Mouse (Mus musculus) ES-Bruce4 (cell line): ENCODE results near the gene Ntrk3. TPM values are rescaled to one million over a fixed set of nuclear protein-coding genes. Genes with fewer than 3 reads are reported as not detected.

Experiments used
- H3K27ac ChIP-seq: 2 replicates; pipeline ENCODE4 v1.5.1; 2012; ENCODE audit warnings: low read length, inconsistent platforms; ENCODE audit not compliant: insufficient read depth
- H3K27me3 ChIP-seq: 2 replicates; pipeline ENCODE4 v1.6.1; 2012; ENCODE audit warnings: mild to moderate bottlenecking, low read length, inconsistent platforms; ENCODE audit not compliant: control insufficient read depth, poor library complexity, insufficient read depth, severe bottlenecking
- H3K36me3 ChIP-seq: 2 replicates; pipeline ENCODE4 v1.6.1; 2012; ENCODE audit warnings: inconsistent platforms, mild to moderate bottlenecking, low read length, moderate library complexity; ENCODE audit not compliant: control insufficient read depth, poor library complexity, insufficient read depth, severe bottlenecking
- H3K4me1 ChIP-seq: one replicate; pipeline ENCODE4 v1.8.1; 2011; ENCODE audit warnings: low read length; ENCODE audit not compliant: control insufficient read depth, insufficient read depth
- H3K4me3 ChIP-seq: 2 replicates; pipeline ENCODE4 v1.5.1; 2011; ENCODE audit warnings: low read depth, mild to moderate bottlenecking, low read length
- H3K9ac ChIP-seq: 2 replicates; pipeline ENCODE4 v1.6.1; 2012; ENCODE audit warnings: low read depth, mild to moderate bottlenecking, inconsistent platforms; ENCODE audit not compliant: poor library complexity, severe bottlenecking
- H3K9me3 ChIP-seq: replicated peaks from 2 replicates; pipeline ENCODE4 v1.6.1; 2012; ENCODE audit warnings: mild to moderate bottlenecking, low read length, inconsistent platforms; ENCODE audit not compliant: control insufficient read depth, poor library complexity, insufficient read depth, severe bottlenecking
- CTCF ChIP-seq: IDR thresholded peaks from one replicate; pipeline ENCODE4 v1.8.1; 2011; ENCODE audit warnings: low read depth, low read length
- EP300 ChIP-seq: IDR thresholded peaks from 2 replicates; pipeline ENCODE4 v1.6.1; 2011; ENCODE audit warnings: low read depth, low read length; ENCODE audit not compliant: insufficient read depth
- POLR2A ChIP-seq: IDR thresholded peaks from one replicate; pipeline ENCODE4 v1.8.1; 2011; ENCODE audit warnings: low read length; ENCODE audit not compliant: insufficient read depth
- polyA plus RNA-seq: library from polyadenylated mRNA; stranded (reverse); fragments of >200 nt; gene quantifications from 2 replicates; pipeline ENCODE4 v1.2.4, GENCODE M21; 2011; ENCODE audit warnings: low read depth; ENCODE audit not compliant: missing spikeins, insufficient read depth, insufficient read length

Ntrk3 gene
- polyA plus RNA-seq, 1 experiment, result not detected

DNA sequence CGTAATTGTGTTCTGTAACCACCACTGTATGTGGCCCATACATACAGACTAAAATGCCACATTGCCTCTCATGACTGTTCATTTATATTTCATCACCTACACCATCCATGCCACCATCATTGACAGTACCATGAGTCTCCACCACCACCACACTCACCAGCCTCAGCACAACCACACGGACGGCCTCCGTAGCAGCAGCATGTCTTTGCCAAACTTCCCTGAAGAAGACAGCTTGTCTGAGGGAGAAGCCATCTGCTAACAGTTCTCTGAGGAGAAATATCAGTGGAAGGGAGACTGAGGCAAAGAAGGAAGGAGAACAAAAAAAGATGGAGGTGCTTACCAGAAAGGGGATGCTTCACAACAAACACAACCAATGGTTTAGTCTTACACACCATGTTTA, 15.8 kb downstream of the Ntrk3 start:
- no peaks in the 10 kb centered on the region for H3K9me3 ChIP-seq
- no peaks in the 10 kb centered on the region for H3K36me3 ChIP-seq
- no peak overlapping the region for H3K27ac ChIP-seq
- H3K9ac ChIP-seq, result no peak overlapping the region
- no peaks in the 10 kb centered on the region for H3K27me3 ChIP-seq
- H3K4me1 ChIP-seq, result no peaks in the 10 kb centered on the region
- no peak overlapping the region for H3K4me3 ChIP-seq
- TF ChIP-seq EP300, result no peak
- TF ChIP-seq POLR2A, result no peak
- TF ChIP-seq CTCF, result no peak

DNA sequence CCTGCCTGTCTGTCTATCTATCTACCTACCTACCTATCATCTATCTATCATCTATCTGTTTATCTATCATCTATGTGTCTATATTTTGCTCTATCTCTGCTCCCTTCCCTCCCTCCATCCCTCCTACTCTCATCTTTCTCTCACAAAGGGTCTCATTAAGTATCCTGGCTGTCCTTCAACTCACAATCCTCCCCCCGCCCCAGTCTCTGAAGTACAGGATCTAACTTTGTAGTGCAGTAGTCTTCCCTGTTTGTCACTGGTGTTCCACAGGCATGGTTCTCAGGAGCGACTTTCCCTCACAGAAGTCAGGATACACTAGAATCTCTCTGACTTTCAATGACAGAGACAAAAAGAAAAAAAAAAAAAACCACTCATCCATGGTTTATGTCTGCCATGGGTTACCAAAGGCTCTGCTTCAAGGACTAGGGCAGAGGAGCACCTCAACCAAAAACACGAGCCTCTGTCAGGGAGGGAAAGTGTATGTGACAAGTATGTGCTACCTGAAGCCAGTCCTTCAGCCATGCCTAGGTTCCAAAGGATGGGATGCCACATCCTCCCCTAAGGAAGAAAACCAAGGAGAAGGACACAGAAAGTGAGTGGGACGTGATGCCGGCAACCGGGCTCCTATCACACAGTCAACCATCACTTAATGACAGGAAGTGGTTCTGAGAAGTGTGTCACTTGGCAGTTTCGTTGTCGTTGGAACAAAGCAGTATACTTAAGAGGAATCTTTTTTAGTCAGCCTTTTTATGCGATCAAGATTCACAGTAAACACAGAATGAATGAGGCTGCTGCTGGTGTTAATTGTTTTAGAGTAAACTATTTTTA, 16.6 kb downstream of the Ntrk3 start:
- Histone ChIP-seq H3K27ac (no peak overlapping the region), H3K27me3 (no peaks in the 10 kb centered on the region), H3K36me3 (no peaks in the 10 kb centered on the region)

DNA sequence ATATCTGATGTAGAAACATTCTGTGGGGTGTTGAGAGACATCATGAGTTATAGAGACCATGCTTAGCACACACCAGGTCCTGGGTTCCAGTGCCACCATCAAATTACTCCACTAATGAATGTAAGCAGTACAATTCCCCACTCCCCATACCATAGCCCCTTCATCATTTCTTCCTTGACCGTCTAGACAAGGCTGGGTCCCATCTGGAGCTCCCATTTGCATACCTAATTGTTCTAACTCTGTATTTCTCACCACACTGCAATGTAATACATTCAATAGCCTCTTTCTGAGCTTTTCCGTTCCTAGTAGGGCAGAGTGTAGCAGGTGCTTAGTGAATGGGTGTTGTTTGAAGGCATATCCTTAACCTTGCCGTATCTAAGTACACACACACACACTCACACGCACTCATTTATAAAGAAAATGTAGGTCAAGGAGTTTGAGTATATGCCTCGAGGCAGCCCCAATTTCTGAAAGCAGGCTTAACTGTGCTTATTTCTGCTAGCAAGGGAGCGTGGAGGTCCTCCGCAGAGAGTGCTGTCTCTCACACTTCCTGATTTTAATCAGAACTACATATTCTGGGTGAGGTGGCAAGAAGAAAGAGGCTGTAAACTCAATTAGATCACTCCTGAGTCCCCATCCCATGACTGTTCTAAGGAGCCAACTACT, 17.9 kb downstream of the Ntrk3 start:
- TF ChIP-seq EP300 (no peak), POLR2A (no peak), CTCF (no peak)
- Histone ChIP-seq H3K36me3 (no peaks in the 10 kb centered on the region), H3K4me1 (no peaks in the 10 kb centered on the region), H3K27me3 (no peaks in the 10 kb centered on the region), H3K9me3 (no peaks in the 10 kb centered on the region), H3K27ac (no peak overlapping the region), H3K4me3 (no peak overlapping the region), H3K9ac (no peak overlapping the region)

More for the DNA sequence above, 16.6 kb downstream of the Ntrk3 start:
- no peaks in the 10 kb centered on the region for H3K4me1 ChIP-seq
- TF ChIP-seq CTCF, result no peak
- TF ChIP-seq EP300, result no peak
- TF ChIP-seq POLR2A, result no peak
- no peak overlapping the region for H3K9ac ChIP-seq
- no peak overlapping the region for H3K4me3 ChIP-seq
- H3K9me3 ChIP-seq, result no peaks in the 10 kb centered on the region

DNA sequence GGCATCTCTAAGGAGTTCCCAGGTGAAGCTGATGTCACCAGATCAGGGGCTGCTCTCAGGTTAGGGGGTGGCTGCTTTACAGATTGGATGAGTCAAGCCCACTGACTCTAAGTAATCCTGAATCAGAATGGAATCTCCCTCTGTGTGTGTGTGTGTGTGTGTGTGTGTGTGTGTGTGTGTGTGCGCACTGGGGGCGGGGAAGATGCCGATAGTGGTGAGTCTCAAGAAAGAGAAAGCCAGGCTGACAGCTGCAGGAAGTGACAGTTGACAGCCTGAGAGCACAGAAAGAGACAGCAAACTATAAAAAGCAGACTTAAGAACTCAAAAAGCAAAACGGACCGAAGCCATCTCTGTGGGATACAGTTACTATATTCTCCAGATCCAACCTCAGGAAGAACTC, 18.7 kb downstream of the Ntrk3 start:
- no peaks in the 10 kb centered on the region for H3K4me1 ChIP-seq
- H3K27ac ChIP-seq, result no peak overlapping the region
- H3K27me3 ChIP-seq, result no peaks in the 10 kb centered on the region
- no peaks in the 10 kb centered on the region for H3K36me3 ChIP-seq
- no peak overlapping the region for H3K4me3 ChIP-seq
- H3K9me3 ChIP-seq, result no peaks in the 10 kb centered on the region
- no peak for TF ChIP-seq POLR2A
- no peak for TF ChIP-seq EP300
- TF ChIP-seq CTCF, result no peak
- no peak overlapping the region for H3K9ac ChIP-seq

DNA sequence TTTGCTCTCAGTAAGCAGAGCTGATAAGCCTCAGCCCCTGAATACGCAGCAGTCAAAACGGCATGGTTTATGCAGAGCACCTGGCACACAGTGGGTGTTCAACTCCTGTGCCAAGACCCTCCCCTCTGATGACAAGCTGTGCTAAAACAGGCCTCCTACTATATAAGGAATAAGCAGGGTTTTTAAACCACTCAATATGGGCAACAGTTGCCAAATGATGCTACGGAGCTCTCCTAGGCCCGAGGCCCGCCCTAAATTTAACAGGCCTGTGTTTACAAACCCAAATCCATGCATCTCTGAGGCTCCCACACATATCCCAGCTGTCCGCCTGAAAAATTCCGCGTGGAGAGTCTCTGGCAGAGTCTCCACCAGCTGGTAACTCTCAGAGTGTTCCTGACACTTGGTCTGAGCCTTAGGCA, 19.6 kb downstream of the Ntrk3 start:
- TF ChIP-seq POLR2A (no peak), EP300 (no peak), CTCF (no peak)
- Histone ChIP-seq H3K27ac (no peak overlapping the region), H3K4me1 (no peaks in the 10 kb centered on the region), H3K9me3 (no peaks in the 10 kb centered on the region), H3K27me3 (no peaks in the 10 kb centered on the region), H3K9ac (no peak overlapping the region), H3K36me3 (no peaks in the 10 kb centered on the region), H3K4me3 (no peak overlapping the region)

DNA sequence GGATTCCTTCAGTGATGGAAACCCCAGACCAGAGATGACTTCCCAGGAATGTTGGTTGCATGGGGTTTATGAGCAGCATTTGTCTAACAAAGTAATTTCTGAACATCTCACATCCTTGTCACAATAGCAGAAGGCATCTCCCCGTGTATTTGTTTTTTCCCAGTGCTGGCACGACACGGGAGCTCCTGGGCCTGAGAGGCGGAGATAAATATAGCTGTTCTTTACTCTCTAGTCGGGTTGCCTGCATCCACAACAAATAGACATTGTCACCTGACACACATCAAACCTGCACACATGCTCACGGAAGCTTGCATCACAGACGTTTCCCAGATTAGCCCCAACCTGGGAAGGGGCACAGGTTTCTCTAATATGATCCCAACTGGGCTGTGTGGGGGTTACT, 30.1 kb downstream of the Ntrk3 start:
- Histone ChIP-seq H3K27ac (no peak overlapping the region), H3K4me1 (no peaks in the 10 kb centered on the region), H3K27me3 (no peaks in the 10 kb centered on the region), H3K9me3 (no peaks in the 10 kb centered on the region), H3K9ac (no peak overlapping the region), H3K36me3 (no peaks in the 10 kb centered on the region), H3K4me3 (no peak overlapping the region)
- TF ChIP-seq POLR2A, result no peak
- no peak for TF ChIP-seq EP300
- no peak for TF ChIP-seq CTCF
